Mouse (Mus musculus): ENCODE measurements around the gene Rbm24.

Gene Rbm24

GRCm38 (mm10) chr13:46438960-46439359 is 20.7 kb downstream of the Rbm24 start:
- no peak for DNase-seq (ENCODE audit: extremely low spot score)

GRCm38 (mm10) chr13:46444021-46444420 is 25.8 kb downstream of the Rbm24 start:
- no peak for DNase-seq (ENCODE audit: extremely low spot score)

GRCm38 (mm10) chr13:46446062-46446461 is 27.8 kb downstream of the Rbm24 start:
- DNase-seq (ENCODE audit: extremely low spot score): no peak

GRCm38 (mm10) chr13:46448276-46448675 is 30.0 kb downstream of the Rbm24 start:
- DNase-seq (ENCODE audit: extremely low spot score): no peak

- no peak for DNase-seq (ENCODE audit: extremely low spot score)
These were observed 31.7 kb downstream of the Rbm24 start for GRCm38 (mm10) chr13:46449955-46450354.

GRCm38 (mm10) chr13:46450623-46451022 is 32.4 kb downstream of the Rbm24 start:
- DNase-seq (ENCODE audit: extremely low spot score): no peak

GRCm38 (mm10) chr13:46451548-46451947 is 33.3 kb downstream of the Rbm24 start:
- DNase-seq (ENCODE audit: extremely low spot score): no peak

GRCm38 (mm10) chr13:46459546-46459945 is 41.3 kb downstream of the Rbm24 start:
- DNase-seq (ENCODE audit: extremely low spot score): no peak

GRCm38 (mm10) chr13:46462280-46462679 is 44.0 kb downstream of the Rbm24 start:
- no peak for DNase-seq (ENCODE audit: extremely low spot score)

- no peak for DNase-seq (ENCODE audit: extremely low spot score)
These were observed 45.5 kb downstream of the Rbm24 start for GRCm38 (mm10) chr13:46463764-46464163.

GRCm38 (mm10) chr13:46468251-46468650 is 50.0 kb downstream of the Rbm24 start:
- no peak for DNase-seq (ENCODE audit: extremely low spot score)

- no peak for DNase-seq (ENCODE audit: extremely low spot score)
These were observed 51.3 kb downstream of the Rbm24 start for GRCm38 (mm10) chr13:46469536-46469935.

Data from embryo, embryonic 9.5 days (tissue).